Mouse (Mus musculus): ENCODE results near the gene Gucy2c.
"Not testable (repeated sequence)": the region's sequence is repeated elsewhere in the genome, so short reads cannot be mapped to it uniquely, and the experiment has no call there.

The Gucy2c gene

DNA sequence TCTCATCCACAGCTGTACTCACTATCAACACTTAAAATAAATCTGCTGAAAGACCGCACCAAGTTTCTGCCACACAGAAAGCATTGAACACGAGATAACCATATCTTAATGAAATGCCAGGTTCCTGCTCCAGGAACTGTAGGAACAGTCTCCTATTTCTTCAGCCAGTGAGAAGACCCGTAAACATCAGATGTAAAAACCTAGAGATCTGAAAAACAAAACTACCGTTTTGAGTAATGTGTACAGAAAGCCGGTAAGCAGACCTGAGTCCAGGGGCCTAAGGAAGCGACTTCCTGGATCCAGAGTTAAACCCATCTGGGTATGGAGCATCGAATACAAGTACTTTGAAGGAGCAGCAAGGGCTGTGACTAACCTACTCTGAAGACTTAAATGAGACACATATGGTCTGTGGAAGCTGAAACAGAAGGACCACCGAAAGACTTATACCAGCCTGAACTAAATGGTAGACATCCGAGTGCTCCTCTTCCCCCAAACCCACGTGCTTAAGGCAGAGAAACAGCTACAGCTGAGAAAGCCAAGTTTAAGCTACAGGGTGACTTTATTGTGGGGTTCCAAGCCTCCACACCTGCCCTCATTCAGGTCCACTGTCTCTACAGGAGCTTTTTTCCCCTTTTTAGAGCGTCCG lies 21.7 kb upstream of the Gucy2c start:
- DNase-seq, result no peak

DNA sequence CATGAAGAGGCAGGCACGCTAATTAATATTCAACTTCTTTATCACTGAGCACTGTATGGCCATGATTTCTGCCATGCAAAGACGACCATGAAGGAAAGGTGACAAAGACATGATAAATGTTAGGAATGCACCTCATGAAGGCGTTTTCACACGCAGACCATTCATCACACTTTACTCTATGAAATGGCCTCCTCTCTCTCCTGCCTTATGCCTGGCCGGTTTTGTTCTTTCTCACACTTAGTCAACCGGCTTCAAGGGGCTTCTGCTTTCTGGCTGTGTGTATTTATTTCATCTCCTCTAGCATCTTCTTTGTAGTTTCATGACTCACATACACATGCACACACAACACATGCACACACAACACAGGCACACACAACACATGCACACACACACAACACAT lies 19.7 kb upstream of the Gucy2c start:
- no peak for DNase-seq

DNA sequence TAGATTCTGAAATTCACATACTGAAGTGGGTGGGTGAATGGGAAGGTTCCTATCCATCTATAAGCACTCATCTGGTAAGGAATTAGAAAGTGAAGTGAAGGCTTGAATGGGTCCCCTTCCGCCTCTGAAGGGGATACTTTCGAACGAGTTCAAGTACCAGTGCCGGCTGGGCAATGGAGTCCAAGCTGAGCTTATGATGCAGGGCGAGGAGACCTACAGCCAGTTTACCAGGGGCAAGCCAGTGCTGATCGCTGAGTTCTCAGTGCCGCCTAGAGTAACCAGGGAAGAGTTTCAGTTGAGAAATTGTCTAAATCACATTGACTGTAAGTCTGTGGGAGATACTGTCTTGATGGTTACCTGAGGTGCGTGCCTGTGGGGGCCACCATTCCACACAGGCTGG lies 19.1 kb upstream of the Gucy2c start:
- DNase-seq, result no peak

DNA sequence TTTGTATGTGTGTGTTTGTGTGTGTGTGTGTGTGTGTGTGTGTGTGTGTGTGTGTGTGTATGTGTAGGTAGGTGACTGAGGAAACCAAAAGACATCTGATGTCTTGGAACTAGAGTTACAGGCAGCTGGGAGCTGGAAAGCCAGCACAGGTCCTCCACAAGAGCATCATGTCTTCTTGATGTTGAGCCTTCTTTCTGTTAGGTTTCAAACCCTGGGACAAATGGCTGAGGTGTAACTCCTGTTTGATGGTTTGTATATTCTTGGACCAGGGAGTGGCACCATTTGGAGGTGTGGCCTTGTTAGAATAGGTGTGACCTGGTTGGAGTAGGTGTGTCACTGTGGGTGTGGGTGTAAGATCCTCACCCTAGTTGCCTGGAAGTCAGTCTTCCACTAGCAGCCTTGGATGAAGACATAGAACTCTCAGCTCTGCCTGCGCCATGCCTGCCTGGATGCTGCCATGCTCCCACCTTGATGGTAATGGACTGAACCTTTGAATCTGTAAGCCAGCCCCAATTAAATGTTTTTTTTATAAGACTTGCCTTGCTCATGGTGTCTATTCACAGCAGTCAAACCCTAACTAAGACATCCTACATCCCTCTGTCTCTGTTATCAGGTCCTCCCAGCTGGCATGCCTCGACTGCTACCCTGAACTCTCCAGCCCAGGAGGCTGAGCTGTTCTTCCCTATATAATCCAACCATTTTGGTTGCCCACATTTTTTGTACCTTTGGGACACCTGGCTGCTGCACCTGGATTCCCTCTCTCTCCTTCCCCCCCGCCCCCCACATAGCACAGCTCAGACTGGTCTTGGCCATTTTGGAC lies 16.5 kb upstream of the Gucy2c start:
- not testable (repeated sequence) for DNase-seq

DNA sequence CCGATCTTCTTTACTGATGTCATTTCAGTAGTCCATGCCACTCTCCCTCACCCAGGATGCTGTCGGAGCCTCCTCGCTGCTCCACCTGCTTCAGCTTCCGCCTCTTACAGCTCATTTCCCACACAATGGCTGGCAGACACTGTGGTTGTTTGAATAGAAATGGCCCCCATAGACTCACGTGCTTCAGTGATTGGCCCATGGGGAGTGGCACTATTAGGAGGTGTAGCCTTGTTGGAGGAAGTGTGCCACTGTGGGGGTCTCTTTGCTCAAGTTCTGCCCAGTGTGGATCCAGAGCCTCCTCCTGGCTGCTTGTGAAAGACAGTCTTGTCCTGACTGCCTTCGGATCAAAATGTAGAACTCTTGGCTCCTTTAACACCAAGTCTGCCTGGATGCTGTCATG lies 14.3 kb upstream of the Gucy2c start:
- no peak for DNase-seq

DNA sequence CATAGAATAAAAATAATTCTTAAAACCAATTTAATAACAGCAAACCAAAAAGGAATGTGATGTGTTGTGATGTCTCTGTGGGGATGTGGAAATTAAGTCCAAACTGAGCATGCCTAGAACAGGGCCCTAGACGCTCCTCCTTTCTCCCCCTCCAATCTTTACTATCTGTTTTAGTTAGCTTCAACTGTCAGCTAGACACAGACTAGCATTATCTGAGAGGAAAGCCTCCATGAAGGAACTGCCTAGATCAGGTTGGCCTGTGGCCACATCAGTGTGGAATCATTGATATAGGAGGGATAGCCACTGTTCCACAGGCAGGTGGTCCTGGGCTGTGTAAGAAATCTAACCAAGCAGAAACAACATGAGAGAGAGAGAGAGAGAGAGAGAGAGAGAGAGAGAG lies 13.5 kb upstream of the Gucy2c start:
- DNase-seq, result no peak

DNA sequence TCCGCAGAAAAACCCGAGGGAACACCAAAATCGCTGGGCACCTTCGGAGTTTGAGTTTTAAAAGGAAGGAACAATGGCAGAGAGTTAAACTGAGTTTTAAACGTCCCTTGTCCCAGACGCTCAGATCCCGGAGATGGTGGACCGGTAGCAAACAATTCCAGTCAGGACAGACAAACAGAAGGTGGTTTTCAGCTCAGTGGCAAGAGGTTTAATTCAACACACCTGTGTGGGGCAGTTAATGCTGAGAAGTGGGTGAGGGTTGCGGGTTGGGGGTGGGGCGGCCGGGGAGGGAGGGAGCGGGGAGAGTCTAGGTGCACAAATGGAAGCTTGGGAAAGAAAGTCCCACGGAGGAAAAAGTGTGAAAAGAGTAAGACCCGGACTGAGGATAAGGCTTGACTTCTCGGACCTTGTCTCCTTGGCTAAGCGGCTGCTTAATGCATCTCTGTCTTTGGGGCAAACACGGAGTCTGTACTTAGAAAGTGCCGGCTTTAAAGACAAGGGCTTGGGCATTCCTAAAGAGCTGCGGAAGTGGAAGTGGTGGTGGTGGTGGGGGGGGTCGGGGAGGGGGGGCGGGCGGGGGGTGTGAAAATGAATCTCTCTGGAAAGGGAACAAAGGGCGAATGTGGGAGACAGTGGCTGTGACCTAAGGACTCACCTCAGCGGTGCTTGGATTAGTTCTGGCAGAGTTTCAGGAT lies 12.4 kb upstream of the Gucy2c start:
- DNase-seq, result no peak

DNA sequence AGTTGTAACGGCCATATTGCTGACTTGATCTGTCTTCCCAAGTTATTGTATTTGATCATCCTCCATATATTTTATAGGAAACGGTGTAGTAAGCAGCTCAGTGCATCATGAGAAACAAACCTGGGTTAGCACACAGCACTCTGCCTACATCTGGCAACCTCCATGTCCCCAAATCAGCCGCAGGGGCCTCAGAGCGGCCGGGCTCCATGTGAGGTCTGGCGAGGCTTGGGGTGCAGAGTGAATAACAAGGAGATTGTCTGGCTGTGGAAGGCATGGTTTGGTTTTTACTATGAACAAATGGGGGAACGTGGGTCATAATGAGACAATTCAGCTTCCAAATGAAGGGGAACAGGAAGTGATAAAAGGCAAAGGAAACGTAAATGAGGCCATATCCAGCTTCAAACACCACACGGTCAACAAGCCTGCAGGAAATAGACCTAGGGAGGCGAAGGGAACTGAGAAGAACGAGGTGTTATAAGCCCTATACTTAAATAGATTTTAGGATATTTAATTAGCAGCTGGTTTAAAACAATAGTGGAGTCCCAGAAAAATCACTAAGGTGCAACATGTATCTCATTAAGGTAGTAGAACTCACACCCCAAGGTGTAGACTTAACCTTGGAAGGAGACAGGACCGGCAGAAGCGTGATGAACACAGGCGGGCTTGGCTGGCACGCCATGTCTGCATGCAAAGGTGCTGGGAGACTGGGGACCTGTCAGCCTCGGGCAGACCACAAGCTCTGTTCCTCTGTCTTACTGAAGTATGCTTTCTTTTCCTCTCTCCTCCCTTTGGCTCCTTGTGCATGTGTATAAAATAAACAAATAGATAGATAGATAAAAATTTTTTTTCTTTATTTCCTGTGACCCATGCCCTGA lies 11.6 kb upstream of the Gucy2c start:
- DNase-seq, result no peak

DNA sequence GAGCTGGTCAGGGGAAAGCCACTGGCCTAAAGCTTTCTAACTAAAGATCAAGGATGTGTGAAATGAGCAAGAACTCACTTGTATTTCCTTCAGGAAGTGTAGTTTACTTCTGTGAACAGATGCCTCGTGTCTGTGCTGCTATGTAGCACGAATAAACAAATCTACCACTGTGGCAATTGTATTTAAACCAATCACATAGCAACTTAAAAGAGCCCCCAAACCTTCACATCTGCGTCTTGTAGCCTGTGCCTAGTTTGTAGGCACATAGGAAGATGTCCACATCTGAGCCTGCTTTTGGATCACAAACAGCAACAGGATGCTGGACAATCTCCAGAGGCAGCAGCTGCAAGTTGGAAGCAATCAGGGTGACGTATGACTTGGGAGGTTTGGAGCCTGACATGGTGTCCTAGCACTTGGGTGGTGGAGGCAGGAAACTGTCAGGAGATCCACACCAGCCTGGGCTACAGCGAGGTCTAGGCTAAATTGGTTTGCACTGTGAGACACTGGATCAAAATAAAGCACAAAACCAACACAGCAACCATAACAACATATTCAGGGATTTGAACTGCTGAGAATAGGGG lies 7.9 kb upstream of the Gucy2c start:
- DNase-seq, result peak; percentile 67 to 71

DNA sequence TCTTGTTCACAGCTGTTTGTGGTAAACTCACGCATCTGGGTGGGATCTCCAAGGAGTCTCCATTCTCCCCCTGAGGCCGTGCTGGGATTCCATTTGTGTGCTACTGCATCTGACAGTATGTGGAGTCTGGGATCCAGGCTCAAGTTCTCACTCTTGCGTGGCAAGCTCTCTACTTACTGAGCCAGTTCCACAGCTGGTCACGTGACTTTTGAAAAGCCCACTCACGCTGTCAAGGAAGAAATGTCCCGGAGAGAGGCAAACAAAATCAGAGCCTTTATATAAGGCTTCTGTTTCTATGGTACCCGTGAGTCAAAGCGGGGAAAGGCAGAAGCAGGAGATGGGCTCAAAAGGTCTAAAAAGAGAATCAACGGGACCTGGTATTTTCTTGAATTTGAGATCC lies 1.2 kb upstream of the Gucy2c start:
- no peak for DNase-seq

DNA sequence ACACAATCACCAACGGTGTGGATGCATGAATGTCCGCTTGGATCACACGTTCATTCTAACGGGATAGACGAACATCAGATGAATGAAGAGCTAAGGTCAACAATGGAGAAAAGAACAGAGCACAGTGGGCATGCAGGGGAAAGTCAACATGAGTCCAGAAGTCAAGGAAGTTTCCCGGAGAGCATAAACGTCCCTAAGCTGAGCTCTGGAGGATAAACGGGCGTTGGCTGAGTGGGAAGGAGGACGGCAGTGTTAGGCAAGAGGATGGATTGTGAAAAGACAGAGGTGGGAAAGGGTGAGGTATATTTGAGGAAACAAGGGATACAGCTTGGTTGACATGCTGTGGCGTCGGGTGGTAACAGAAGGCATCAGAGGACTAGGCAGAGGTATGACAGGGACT lies 581 bp upstream of the Gucy2c start:
- no peak for DNase-seq

DNA sequence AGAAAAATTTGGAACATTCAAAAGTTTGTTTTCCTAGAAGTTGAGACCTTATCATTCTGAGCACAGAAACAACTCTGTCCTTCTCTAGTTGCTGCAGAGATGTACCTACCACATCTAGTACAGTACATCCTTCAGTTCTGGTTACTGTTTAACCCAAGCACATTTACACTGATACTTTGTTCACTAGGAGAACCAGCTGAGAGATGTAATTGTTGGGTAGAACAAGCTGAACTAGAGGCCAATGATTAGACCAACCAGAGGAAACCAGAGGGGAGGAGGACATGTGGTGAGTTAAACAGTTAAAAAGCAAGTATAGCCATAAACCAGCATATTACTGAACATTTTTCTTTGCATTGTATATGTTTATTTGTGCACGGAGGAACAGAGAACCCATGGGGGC lies 5.2 kb downstream of the Gucy2c start:
- no peak for DNase-seq

DNA sequence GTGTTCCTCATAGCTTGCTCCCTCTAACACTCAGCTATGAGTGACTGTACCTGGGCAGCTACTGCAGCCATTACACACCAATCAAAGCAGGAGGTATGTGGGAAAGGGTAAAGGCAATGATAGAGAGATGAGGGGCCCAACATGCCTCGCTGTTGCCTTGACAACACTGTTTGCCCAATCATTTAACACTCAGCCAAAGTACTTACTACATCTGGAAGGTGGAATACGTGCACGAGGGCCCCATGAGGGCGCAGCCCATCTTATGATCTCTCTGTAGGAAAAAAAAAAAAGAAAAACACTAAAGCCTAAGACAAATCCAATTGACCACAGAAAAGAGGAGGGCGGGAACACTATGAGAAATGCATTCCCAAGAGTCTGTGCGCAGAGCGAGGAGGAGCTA lies 11.7 kb downstream of the Gucy2c start:
- no peak for DNase-seq

DNA sequence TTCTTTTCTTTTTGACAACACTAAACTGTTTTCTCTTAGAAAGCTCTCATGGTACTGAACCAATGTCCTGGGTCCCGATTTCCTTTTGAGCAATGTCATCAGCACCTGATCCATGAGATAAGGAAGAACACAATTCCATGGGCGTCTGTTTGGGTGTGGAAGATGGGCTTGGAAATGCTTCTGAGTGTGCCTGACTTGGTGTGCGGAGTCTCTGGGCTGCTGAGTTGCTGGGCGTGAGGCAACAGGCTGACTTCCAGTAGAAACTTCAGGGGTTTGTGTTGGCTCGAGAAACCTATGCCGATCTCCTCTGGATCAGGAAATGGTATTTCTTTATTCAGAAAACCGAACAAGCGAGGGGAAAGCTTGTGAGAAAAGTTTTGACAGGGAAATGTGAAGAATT lies 12.4 kb downstream of the Gucy2c start:
- DNase-seq, result no peak

DNA sequence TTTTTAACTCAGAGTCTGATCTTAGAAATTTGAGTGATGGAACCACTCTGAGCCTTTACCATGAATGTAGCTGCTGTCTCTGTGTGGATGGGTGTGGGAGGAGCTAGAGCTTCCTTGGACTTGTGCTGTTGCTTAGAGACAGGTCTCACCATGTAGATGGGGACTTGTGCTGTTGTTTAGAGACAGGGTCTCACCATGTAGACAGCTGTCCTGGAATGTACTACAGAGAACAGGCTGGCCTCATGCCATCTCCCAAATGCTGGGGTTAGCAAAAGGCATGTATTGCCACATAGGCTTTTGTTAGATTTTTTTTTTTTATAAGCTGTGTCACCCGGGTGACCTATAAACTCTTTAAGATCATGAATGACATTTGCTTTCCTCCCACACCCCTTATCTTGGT lies 17.7 kb downstream of the Gucy2c start:
- DNase-seq, result no peak

DNA sequence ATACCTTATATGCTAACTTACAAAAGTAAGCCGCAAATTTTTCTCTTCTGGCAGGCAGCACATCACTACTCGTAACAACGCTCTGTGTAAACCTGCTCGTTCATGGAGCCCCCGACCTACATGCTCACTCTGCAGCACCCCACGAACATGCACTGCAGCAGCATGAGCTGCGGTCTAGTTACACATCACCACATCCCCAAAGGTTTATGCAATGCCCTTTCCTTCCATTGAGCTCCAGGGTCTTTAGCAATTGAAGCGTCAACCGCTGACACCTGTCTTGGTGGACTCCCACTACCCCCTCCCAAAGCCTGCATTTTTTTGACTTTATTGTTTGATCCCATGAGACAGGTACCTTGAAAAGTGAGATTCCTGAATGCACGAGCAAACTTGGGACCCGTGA lies 31.0 kb downstream of the Gucy2c start:
- DNase-seq, result no peak

DNA sequence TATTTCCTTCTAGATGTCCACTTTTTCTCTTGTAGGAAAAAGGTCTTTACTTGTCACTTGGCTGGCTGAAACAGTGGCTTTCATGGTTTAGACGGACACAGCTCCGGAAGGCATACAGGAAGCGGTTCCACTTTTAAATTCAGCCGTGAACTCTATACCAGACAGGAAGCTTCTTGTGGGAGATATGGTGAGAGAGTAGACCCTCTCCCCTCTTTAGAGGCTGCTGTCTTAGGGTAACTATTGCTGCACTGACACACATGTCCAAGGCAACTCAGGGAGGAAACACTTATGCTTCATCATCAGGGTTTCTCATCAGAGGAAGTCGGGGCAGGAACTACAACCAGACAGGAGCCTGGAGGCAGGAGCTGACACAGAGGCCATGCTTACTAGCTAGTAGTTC lies 36.0 kb downstream of the Gucy2c start:
- no peak for DNase-seq

DNA sequence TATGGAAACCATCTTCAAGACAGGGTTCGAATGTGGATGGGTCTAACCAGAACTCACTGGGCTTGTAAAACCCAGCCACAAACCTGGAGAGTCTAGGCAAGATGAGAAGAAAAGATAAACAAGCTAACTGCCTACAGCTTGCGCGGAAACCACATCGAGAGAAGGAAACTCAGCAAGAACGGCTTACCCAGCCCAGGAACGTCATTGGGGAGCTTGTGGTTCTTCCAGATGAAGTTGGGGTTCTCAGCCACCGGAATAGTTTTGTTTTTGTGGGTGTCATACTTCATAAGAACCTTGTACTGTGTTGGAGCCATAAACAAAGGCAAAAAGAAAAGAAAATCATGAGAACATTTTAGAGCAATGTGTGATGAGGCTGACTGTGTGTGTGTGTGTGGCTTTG lies 37.8 kb downstream of the Gucy2c start:
- no peak for DNase-seq

DNA sequence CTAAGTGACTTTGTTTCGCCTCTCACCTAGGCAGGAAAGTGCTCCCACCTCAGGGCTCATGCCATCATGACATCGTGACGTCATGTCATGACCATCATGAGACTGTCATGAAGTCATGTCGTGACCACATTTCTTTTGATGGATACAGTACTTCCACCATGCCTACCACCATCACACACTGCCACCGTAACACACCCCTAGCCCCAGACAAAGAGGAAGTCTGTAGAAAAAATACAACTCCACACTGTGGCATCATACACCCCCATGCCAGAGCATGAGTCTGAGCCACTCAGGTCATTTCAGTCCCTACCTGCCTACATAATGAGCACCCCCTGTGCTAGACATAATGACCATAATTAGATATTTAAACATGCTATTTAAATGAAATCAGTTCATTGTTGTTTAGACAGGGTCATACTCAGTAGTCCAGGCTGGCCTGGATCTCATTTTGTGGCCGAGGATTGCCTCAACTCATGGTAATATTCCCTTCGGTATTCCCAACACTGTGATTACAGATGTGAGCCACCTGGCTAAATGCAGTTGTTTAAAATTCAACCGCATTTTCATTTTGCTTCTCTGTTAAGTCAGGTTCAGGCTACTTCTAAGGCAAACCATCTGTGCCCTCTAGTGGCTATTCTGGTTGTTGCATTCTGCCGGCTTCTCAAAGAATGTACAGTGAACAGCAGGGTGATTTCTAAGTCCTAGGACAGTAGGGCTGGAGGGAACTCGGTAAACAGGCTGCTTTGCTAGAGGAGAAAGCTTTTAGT lies 39.0 kb downstream of the Gucy2c start:
- DNase-seq, result peak; percentile 77 to 92

DNA sequence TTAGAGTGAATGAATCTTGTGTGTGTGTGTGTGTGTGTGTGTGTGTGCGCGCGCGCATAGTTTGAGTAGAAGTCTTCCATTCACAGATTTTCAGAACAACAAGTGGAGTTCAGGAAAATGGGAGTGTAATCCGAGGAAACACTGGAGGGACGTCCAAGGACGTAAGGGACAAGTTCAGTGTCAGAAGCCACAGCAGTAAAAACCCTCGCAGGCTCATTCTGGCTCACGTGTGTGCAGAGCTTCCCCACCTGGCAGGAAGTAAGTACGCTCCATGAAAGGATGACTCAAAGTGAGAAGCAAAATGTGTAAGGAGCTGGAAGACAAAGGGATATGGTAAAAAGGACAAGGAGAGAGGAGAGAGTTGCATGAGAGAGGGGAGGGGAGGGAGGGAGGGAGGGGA lies 40.3 kb downstream of the Gucy2c start:
- DNase-seq, result no peak

DNA sequence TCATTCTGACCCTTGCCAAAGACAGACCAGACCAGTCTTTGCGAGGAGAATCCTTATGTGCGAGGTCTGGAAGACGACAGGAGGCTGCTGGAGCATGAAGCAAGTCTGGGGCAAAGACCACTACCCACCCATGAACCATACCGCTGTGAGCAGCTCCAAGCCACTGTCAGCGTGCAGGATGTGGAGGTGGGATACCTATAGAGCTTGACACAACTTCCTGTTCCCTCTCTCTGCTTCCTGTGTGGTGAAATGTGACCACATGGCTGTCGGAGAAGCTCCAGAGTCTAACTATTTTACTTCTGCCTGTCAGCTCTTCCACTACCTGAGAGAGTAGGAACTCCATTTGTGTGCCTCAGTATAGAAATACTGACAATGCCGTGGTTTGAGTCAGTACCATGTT lies 45.8 kb downstream of the Gucy2c start:
- no peak for DNase-seq

DNA sequence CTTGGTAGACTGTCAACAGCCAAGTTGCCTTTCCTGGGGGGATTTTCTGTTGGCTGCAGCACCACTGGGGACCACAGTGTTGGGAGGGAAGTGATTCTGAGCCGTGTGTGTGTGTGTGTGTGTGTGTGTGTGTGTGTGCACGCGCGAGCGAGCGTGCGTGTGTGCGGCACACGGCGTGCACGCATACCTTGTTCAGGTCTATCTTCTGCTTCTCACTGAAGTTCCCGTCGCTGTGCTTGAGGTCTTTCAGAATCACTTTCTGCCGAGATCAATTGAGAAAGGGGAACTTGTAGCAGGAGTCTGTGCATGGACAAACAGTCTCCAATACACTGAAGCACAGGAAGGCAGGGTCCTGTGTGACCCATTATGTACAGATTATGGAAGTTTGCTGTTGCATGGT lies 53.4 kb downstream of the Gucy2c start:
- DNase-seq, result no peak
